Mouse (Mus musculus): ENCODE measurements around the gene Glcci1.

DNA sequence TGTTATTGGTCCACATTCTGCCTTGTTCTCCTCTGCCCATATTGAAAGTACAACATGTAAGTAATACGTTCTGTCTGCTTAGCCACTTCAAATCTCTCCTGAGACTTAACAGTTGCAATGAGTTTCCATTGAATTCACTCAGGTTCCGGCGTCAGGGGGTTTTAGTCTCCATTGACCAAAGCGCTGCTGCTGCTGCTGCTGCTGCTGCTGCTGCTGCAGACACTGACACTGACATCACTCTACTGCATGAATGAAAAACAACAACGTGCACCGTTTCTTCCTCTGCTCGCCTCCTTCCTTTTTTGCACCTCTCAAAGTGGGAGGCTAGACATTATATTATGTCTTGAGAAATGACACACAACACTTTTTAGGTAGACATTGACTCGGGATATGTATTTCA, 3.0 kb downstream of the Glcci1 start:
- TF ChIP-seq CTCF (IDR thresholded peaks at IDR 0.05; ENCODE audit: insufficient read depth, low read depth, low read length) (no peak), POLR2A (IDR thresholded peaks at IDR 0.05; ENCODE audit: insufficient read depth, low read depth, low read length) (no peak)

All from olfactory bulb, adult 2 months (tissue).